Mouse (Mus musculus): ENCODE data around the gene Bcl6.

The Bcl6 gene

GRCm38 (mm10) chr16:23927301-23928114, 61.1 kb downstream of the Bcl6 start:
- DNase-seq (ENCODE audit: extremely low read depth, low read depth, low spot score) = no peak

GRCm38 (mm10) chr16:23922906-23923305, 65.7 kb downstream of the Bcl6 start:
- no peak for DNase-seq (ENCODE audit: extremely low read depth, low read depth, low spot score)

GRCm38 (mm10) chr16:23921697-23922096, 67.0 kb downstream of the Bcl6 start:
- DNase-seq (ENCODE audit: extremely low read depth, low read depth, low spot score) = no peak

- no peak for DNase-seq (ENCODE audit: extremely low read depth, low read depth, low spot score)
Observed at GRCm38 (mm10) chr16:23919418-23919817, 69.2 kb downstream of the Bcl6 start.

All from fat pad, adult 2 months (tissue).